Mouse (Mus musculus): ENCODE measurements around the gene Vps13c. TPM values are rescaled to one million over a fixed set of nuclear protein-coding genes. Genes with fewer than 3 reads are reported as not detected.
A peak's percentile ranks its signal among the peaks of the same experiment; 100 is the strongest.

The Vps13c gene
- polyA plus RNA-seq, 1 experiment from 2014 or later: 3.9 TPM

DNA sequence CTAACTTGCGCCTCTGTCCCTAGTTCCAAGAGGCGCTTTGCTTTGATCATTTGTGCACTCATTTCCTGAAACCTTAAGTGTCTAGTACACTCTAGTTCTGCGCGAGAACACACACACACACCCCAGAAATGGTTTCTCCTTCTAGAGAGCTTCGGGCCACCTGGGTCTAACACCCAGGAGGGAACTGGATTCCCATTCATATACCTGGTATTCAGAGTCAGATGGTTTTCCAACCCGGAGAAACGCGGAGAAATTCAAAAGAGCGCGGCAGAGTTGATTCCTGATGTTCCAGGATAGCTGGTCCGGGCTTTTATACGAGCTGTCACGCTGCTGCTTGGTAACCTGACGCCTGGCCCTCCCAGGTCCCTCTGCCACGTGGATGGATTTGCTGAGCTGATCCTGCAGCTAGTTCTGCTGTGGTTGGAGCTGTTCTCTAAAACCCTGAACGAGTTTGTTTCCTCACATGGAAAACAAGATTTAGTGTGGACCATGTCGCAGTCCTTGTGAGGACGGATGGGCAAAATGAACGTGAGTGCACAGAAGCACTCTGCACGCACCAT, 8.1 kb upstream of the Vps13c start, which contains the start of gene C2cd4a:
TSS of gene C2cd4a (minus strand) at position 285 of the 560 bp plus-strand sequence.
- Histone ChIP-seq H3K4me2 (replicated peaks) (peak within 1 kb of the TSS; percentile 95), H3K4me3 (replicated peaks) (peak within 1 kb of the TSS; percentile 60)
- WGBS: under 1% methylated on average over 20 of the region's 20 CpGs

DNA sequence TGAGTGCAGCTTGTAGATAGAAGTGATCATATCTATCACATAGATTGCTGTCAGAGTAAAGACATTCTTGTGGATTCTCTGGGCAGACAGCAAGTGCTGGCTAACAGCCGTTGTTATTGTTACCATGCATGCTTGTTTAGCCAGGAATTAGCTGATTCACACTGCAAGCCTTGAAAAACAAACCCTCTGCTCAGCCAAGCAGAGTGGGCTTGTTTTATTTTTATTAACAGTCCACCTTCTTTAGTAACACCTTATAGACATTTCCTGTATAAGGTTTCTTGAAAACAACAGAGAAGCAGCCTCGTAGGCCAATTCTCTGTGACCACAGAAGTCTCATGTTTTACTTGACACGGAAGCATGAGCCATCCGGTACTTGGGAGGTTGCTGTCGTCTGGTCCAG, 5.7 kb upstream of the Vps13c start:
- H3K27ac ChIP-seq (replicated peaks): no peak overlapping the region
- no peaks in the 10 kb centered on the region for H3K36me3 ChIP-seq
- no peak overlapping the region for H3K4me2 ChIP-seq (replicated peaks)
- H3K27me3 ChIP-seq: peaks cover 32% of the 10 kb centered on the region
- 73% methylated on average over 5 of the region's 5 CpGs for WGBS
- peaks cover 25% of the 10 kb centered on the region for H3K4me1 ChIP-seq
- H3K4me3 ChIP-seq (replicated peaks): no peak overlapping the region
- ATAC-seq (ENCODE audit: insufficient number of reproducible peaks, low FRiP score, low TSS enrichment, low read depth): no peak
- no peaks in the 10 kb centered on the region for H3K9me3 ChIP-seq (replicated peaks)
- no peak overlapping the region for H3K9ac ChIP-seq

More for the DNA sequence above, 8.1 kb upstream of the Vps13c start, which contains the start of gene C2cd4a:
- Histone ChIP-seq H3K36me3 (no peaks in the 10 kb centered on the region), H3K4me1 (peaks cover 25% of the 10 kb centered on the region), H3K9me3 (replicated peaks) (no peaks in the 10 kb centered on the region), H3K9ac (peak within 1 kb of the TSS; percentile 21), H3K27ac (replicated peaks) (no peak within 1 kb of the TSS), H3K27me3 (peaks cover 42% of the 10 kb centered on the region)
- ATAC-seq (ENCODE audit: insufficient number of reproducible peaks, low FRiP score, low TSS enrichment, low read depth): no peak

DNA sequence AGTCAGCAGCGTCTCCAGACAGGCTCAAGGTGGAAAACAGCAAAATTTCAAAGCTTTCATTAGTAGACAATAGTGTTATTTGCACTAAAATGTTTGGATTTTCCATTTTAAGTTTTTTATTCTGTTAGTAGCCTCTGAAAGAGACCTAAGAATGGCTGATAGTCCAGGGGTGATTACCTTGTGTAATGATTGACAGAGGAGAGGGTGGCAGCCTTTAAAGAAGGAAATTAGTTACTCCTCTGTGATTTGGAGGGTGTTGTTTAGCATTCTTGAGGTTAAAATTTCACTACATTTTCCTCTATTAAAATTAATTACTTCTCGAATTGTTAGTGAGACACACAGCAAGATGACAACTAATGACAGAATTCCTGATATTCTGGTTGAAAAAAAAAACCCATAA, 2.9 kb upstream of the Vps13c start:
- Histone ChIP-seq H3K27ac (replicated peaks) (no peak overlapping the region), H3K27me3 (peaks cover 4% of the 10 kb centered on the region; the same call in 1 of the 2 replicates), H3K4me2 (replicated peaks) (no peak overlapping the region), H3K4me3 (replicated peaks) (no peak overlapping the region), H3K4me1 (peaks cover 13% of the 10 kb centered on the region), H3K9ac (no peak overlapping the region), H3K9me3 (replicated peaks) (no peaks in the 10 kb centered on the region), H3K36me3 (no peaks in the 10 kb centered on the region)
- WGBS: 79% methylated on average over 2 of the region's 2 CpGs
- ATAC-seq (ENCODE audit: insufficient number of reproducible peaks, low FRiP score, low TSS enrichment, low read depth): no peak

DNA sequence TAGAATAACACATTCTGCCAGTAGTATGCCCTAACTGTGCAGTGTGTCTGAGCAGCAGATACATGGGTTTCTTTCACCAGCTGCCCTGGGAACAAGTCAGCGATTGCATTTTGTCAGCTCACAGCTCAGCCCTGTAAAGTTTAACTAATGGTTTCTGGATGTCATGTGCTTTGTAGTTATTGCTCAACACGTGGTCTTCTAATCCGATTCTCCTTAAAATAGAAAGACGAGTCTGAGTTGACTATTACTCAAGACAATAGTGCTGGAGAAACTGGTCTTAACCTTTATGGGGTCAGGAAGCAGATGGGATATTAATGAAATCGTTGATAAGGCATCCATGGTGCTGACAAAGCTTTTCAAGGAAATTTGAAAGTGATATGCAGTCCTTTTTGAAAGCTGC, 2.6 kb downstream of the Vps13c start:
- no peak overlapping the region for H3K27ac ChIP-seq (replicated peaks)
- no peak overlapping the region for H3K4me2 ChIP-seq (replicated peaks)
- H3K9ac ChIP-seq: no peak overlapping the region
- H3K9me3 ChIP-seq (replicated peaks): no peaks in the 10 kb centered on the region
- H3K4me3 ChIP-seq (replicated peaks): no peak overlapping the region
- H3K27me3 ChIP-seq: no peaks in the 10 kb centered on the region
- no peak for ATAC-seq (ENCODE audit: insufficient number of reproducible peaks, low FRiP score, low TSS enrichment, low read depth)
- no peaks in the 10 kb centered on the region for H3K36me3 ChIP-seq
- WGBS: 55% methylated on average over 5 of the region's 5 CpGs
- peaks cover 10% of the 10 kb centered on the region for H3K4me1 ChIP-seq

DNA sequence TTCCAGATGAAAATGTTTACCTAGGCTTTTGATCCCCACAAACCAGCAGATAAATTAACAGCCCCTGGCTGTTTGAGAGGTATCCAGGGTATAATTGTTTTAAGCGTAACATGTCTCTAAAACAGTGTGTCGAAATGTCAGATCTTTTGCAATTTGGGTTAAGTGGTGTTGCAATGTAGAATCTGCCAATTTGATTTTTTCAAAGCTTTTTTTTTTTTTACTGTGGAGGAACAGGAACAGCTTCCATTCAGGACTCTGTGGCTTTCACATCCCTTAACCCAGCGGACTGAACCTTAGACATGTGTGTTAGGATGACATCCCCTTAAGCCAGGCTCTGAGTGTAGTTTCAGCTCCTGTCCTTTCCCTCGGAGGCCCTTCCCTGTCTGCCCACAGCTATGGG, 4.8 kb downstream of the Vps13c start:
- Histone ChIP-seq H3K27me3 (no peaks in the 10 kb centered on the region), H3K4me2 (replicated peaks) (no peak overlapping the region), H3K4me3 (replicated peaks) (no peak overlapping the region), H3K9me3 (replicated peaks) (no peaks in the 10 kb centered on the region), H3K27ac (replicated peaks) (no peak overlapping the region), H3K36me3 (no peaks in the 10 kb centered on the region), H3K9ac (no peak overlapping the region), H3K4me1 (peaks cover 10% of the 10 kb centered on the region)
- no peak for ATAC-seq (ENCODE audit: insufficient number of reproducible peaks, low FRiP score, low TSS enrichment, low read depth)
- 56% methylated on average over 4 of the region's 4 CpGs for WGBS

DNA sequence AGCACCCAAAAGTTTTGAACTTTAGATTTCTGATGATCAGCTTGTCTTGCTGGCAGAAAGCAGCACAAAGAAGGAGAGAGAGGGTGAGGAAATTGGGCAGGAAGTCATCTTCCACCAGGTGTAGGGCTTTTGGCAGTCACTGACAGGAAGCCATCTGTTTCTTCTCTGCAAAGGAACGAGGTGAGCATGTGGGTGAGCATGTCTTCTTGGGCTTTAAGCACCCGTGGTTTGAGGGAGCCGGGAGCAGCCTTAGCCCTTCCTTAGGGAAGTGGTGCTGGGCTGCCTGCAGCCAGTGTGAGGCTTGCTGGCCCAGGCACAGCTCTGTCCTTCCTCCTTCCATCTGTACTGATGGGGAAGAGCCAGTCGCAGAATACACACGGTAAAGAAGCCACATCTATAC, 5.5 kb downstream of the Vps13c start:
- ATAC-seq (ENCODE audit: insufficient number of reproducible peaks, low FRiP score, low TSS enrichment, low read depth): no peak
- no peak overlapping the region for H3K27ac ChIP-seq (replicated peaks)
- no peak overlapping the region for H3K4me3 ChIP-seq (replicated peaks)
- no peaks in the 10 kb centered on the region for H3K9me3 ChIP-seq (replicated peaks)
- H3K36me3 ChIP-seq: no peaks in the 10 kb centered on the region
- H3K4me2 ChIP-seq (replicated peaks): no peak overlapping the region
- 52% methylated on average over 5 of the region's 5 CpGs for WGBS
- no peaks in the 10 kb centered on the region for H3K27me3 ChIP-seq
- peaks cover 8% of the 10 kb centered on the region for H3K4me1 ChIP-seq
- H3K9ac ChIP-seq: no peak overlapping the region

DNA sequence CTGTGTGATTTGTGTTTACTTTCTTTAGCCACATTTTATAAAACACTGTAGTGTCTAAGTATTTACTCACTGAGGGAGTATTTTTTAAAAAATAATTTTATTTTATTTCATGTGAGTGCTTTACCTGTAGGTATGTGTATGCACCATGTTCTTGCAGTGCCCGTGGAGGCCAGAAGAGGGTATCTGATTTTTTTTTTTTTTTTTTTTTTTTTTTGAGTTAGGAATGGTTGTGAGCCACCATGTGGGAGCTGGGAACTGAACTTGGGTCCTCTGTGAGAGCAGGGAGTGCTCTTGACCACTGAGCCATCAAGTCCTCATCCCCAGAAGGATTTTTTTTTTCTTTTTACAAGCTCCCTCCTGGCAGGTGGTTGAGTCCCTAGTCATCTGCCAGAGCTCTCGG, 5.9 kb downstream of the Vps13c start:
- Histone ChIP-seq H3K4me3 (replicated peaks) (no peak overlapping the region), H3K27ac (replicated peaks) (no peak overlapping the region), H3K36me3 (no peaks in the 10 kb centered on the region), H3K27me3 (no peaks in the 10 kb centered on the region), H3K9me3 (replicated peaks) (no peaks in the 10 kb centered on the region), H3K4me2 (replicated peaks) (no peak overlapping the region), H3K9ac (no peak overlapping the region), H3K4me1 (peaks cover 4% of the 10 kb centered on the region; the same call in 1 of the 2 replicates)
- WGBS: 88% methylated on average over 2 of the region's 2 CpGs
- ATAC-seq (ENCODE audit: insufficient number of reproducible peaks, low FRiP score, low TSS enrichment, low read depth): no peak

DNA sequence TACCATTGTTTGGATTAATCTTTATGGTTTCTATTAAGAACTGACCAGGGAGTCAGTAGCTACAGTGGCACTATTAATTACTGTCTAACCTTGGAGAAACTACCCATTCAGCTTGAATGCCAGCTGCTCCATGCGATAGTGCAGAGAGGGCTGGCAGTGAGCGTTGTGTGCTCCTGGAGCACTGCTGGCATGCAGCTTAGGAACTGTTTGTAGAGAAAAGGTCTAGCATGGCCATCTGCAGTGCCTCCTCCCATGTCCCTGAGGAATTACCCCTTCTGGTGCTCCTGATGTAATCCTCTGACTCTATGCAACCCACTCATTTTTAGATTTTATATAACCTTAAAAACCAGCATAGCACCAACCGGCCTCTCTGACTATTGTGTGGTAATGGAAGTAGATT, 7.4 kb downstream of the Vps13c start:
- 89% methylated on average over 3 of the region's 3 CpGs for WGBS

DNA sequence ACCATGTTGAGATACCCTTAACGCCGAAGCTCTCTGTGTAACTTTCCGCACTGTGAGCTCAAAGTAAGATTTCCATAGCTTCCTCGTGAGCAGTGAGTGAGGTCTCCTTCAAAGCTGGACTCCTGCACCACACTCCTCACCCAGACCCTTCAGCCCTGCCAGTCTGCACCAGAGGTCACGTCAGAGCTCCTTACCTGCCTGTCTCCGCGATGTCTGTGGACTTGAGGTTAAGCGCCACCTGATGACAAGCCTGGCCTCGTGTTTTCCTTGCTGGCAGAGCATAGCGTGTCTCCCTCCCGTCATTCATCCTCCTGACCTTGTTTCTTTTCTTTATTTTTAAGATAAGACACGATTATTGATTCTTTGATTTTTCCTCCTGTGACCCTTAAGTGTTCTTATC, 9.2 kb downstream of the Vps13c start:
- Histone ChIP-seq H3K4me3 (replicated peaks) (no peak overlapping the region), H3K27me3 (no peaks in the 10 kb centered on the region), H3K9ac (no peak overlapping the region), H3K4me1 (0 out of 2 replicates have a peak, but pooled peaks cover 2% of the 10 kb centered on the region), H3K9me3 (replicated peaks) (no peaks in the 10 kb centered on the region), H3K36me3 (no peaks in the 10 kb centered on the region), H3K27ac (replicated peaks) (no peak overlapping the region), H3K4me2 (replicated peaks) (no peak overlapping the region)
- no peak for ATAC-seq (ENCODE audit: insufficient number of reproducible peaks, low FRiP score, low TSS enrichment, low read depth)
- WGBS: 80% methylated on average over 12 of the region's 12 CpGs

More for the DNA sequence above, 7.4 kb downstream of the Vps13c start:
- Histone ChIP-seq H3K36me3 (no peaks in the 10 kb centered on the region), H3K27ac (replicated peaks) (no peak overlapping the region), H3K4me1 (0 out of 2 replicates have a peak, but pooled peaks cover 2% of the 10 kb centered on the region), H3K4me3 (replicated peaks) (no peak overlapping the region), H3K4me2 (replicated peaks) (no peak overlapping the region), H3K9me3 (replicated peaks) (no peaks in the 10 kb centered on the region), H3K27me3 (no peaks in the 10 kb centered on the region), H3K9ac (no peak overlapping the region)
- ATAC-seq (ENCODE audit: insufficient number of reproducible peaks, low FRiP score, low TSS enrichment, low read depth): no peak

DNA sequence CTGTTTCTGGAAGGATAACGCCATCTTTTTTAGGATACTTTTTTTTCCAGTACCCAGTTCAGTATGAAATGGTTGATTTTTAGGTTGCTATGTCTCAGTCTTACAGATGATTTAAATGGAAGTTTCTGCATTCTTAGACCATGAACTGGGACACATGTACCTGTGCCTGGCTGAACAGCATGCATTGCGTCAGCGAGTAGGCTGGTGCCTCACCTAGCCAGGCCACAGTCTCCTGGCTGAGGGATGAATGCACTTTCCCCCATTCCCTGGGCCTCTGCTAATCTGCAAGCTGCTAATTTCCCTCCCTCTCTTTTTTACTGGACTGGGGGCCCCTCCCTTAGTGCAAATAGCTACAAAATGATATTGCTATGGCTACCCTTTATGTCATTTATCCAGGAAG, 9.7 kb downstream of the Vps13c start:
- H3K9ac ChIP-seq: no peak overlapping the region
- H3K9me3 ChIP-seq (replicated peaks): no peaks in the 10 kb centered on the region
- H3K27me3 ChIP-seq: no peaks in the 10 kb centered on the region
- no peak overlapping the region for H3K4me2 ChIP-seq (replicated peaks)
- H3K4me1 ChIP-seq: 0 out of 2 replicates have a peak, but pooled peaks cover 2% of the 10 kb centered on the region
- WGBS: 89% methylated on average over 3 of the region's 3 CpGs
- H3K27ac ChIP-seq (replicated peaks): no peak overlapping the region
- no peak for ATAC-seq (ENCODE audit: insufficient number of reproducible peaks, low FRiP score, low TSS enrichment, low read depth)
- H3K4me3 ChIP-seq (replicated peaks): no peak overlapping the region
- 0 out of 2 replicates have a peak, but pooled peaks cover 2% of the 10 kb centered on the region for H3K36me3 ChIP-seq

DNA sequence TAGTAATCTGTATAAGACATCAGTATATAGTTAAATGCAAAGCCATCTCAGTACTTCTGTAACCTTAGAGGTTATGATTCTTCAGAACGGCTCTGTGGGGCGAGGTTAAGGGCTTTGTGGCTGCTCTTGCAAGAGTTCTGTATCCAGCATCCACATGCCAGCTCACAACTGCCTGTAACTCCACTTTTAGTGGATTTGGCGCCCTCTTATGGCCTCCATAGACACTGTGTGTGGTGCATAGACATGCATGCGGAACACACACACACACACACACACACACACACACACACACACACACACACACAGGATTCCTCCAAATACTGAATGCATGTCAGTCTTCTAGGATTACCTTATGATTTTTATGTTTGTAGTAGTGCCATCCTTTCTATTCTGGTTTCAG, 11.0 kb downstream of the Vps13c start:
- no peak overlapping the region for H3K4me3 ChIP-seq (replicated peaks)
- no peaks in the 10 kb centered on the region for H3K4me1 ChIP-seq
- ATAC-seq (ENCODE audit: insufficient number of reproducible peaks, low FRiP score, low TSS enrichment, low read depth): no peak
- no peak overlapping the region for H3K9ac ChIP-seq
- no peak overlapping the region for H3K4me2 ChIP-seq (replicated peaks)
- WGBS: 81% methylated on average over 4 of the region's 4 CpGs
- H3K36me3 ChIP-seq: peaks cover 8% of the 10 kb centered on the region; the same call in 1 of the 2 replicates
- H3K27me3 ChIP-seq: no peaks in the 10 kb centered on the region
- no peaks in the 10 kb centered on the region for H3K9me3 ChIP-seq (replicated peaks)
- no peak overlapping the region for H3K27ac ChIP-seq (replicated peaks)

DNA sequence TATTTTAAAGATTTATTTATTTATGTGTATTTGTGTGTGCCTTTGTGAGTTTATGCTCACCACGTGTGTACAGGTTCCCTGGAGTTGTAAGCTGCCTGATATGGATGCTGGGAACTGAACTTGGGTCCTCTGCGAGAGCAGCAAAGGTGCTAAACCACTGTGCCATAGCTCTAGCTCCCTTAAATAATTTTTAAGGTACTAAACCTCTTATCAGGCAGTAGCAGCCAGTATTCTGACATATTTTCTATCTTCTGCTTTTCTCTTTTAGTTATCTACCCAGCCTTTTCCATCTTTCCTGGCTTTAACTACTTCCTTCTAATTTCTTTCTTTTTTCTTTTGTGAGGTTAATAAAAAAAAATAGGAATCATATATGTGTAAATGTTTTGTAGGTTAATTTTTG, 20.1 kb downstream of the Vps13c start:
- no peak overlapping the region for H3K4me2 ChIP-seq (replicated peaks)
- H3K9ac ChIP-seq: no peak overlapping the region
- H3K4me1 ChIP-seq: no peaks in the 10 kb centered on the region
- H3K9me3 ChIP-seq (replicated peaks): no peaks in the 10 kb centered on the region
- no peak for ATAC-seq (ENCODE audit: insufficient number of reproducible peaks, low FRiP score, low TSS enrichment, low read depth)
- H3K27ac ChIP-seq (replicated peaks): no peak overlapping the region
- WGBS: 74% methylated on average over 2 of the region's 2 CpGs
- no peak overlapping the region for H3K4me3 ChIP-seq (replicated peaks)
- H3K27me3 ChIP-seq: no peaks in the 10 kb centered on the region
- peaks cover 5% of the 10 kb centered on the region for H3K36me3 ChIP-seq
